Mouse (Mus musculus) embryonic facial prominence, embryonic 12.5 days (tissue): ENCODE measurements around the gene Tmcc2. TPM values are rescaled to one million over a fixed set of nuclear protein-coding genes. Genes with fewer than 3 reads are reported as not detected.

Experiments
- ATAC-seq: fragments of 200-750 bp; cut with Nextera tagmentation; 2 replicates; pipeline ENCODE4 v1.8.0; 2017; ENCODE audit not compliant: insufficient number of reproducible peaks, insufficient read depth, low FRiP score, low TSS enrichment
- H3K27ac ChIP-seq: fragments of 300-500 bp; sonication (generic); 2 replicates; pipeline ENCODE4 v1.5.1; 2016; ENCODE audit warnings: mild to moderate bottlenecking
- H3K27me3 ChIP-seq: fragments of 300-500 bp; sonication (generic); 2 replicates; pipeline ENCODE4 v1.6.1; 2016; ENCODE audit warnings: mild to moderate bottlenecking, moderate library complexity
- H3K36me3 ChIP-seq: fragments of 300-500 bp; sonication (generic); 2 replicates; pipeline ENCODE4 v1.6.1; 2016; ENCODE audit warnings: mild to moderate bottlenecking
- H3K4me1 ChIP-seq: fragments of 300-500 bp; sonication (generic); 2 replicates; pipeline ENCODE4 v1.6.1; 2016
- H3K4me2 ChIP-seq: fragments of 300-500 bp; sonication (generic); replicated peaks from 2 replicates; pipeline ENCODE4 v1.6.1; 2016; ENCODE audit warnings: mild to moderate bottlenecking, moderate library complexity
- H3K4me3 ChIP-seq: fragments of 300-500 bp; sonication (generic); 2 replicates; pipeline ENCODE4 v1.5.1; 2016; ENCODE audit warnings: mild to moderate bottlenecking
- H3K9ac ChIP-seq: fragments of 300-500 bp; sonication (generic); 2 replicates; pipeline ENCODE4 v1.6.1; 2016; ENCODE audit warnings: mild to moderate bottlenecking, moderate library complexity
- H3K9me3 ChIP-seq: fragments of 300-500 bp; sonication (generic); 2 replicates; pipeline ENCODE4 v1.6.1; 2016; ENCODE audit warnings: mild to moderate bottlenecking, moderate library complexity
- WGBS: fragments of 180-500 bp; shearing (Covaris S2); methylation state at CpG from one replicate; pipeline ENCODE4 v1.1.7; 2016; 5-methylcytosine and 5-hydroxymethylcytosine counted together
- polyA plus RNA-seq: library from polyadenylated mRNA; unstranded; fragments of >200 nt; fragmentation: Nextera tagmentation; extraction: Ambion mirVana; gene quantifications from 2 replicates; pipeline ENCODE4 v1.2.1, GENCODE M21; 2016

Tmcc2 gene
- polyA plus RNA-seq, 1 experiment from 2014 or later, result 22.1 TPM

DNA sequence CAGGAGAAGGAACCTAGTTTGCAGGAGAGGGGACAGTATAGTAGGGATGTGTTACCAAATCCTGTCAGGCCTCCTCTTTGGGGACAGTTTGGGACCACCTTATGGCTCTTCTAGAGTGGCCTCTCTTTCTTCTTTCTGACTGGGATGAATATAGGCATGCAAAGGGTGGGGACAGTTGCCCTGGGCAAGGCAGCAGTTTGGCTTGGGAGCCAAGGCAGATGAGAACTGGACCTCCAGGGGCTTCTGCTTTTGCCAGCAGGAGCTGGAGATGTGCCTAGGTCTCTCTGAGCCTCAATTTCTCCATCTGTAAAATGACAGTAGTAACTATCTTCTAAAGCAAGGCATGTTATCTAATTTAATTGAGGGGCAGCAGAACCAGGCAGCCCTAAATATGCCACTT, 44.1 kb downstream of the Tmcc2 start:
- ATAC-seq, result no peak
- H3K4me3 ChIP-seq, result no peak overlapping the region
- no peaks in the 10 kb centered on the region for H3K9me3 ChIP-seq
- H3K4me2 ChIP-seq, result no peak overlapping the region
- H3K27ac ChIP-seq, result no peak overlapping the region
- no peaks in the 10 kb centered on the region for H3K27me3 ChIP-seq
- no peaks in the 10 kb centered on the region for H3K4me1 ChIP-seq
- no peaks in the 10 kb centered on the region for H3K36me3 ChIP-seq
- H3K9ac ChIP-seq, result no peak overlapping the region

- ATAC-seq, result no peak
- Histone ChIP-seq H3K36me3 (no peaks in the 10 kb centered on the region), H3K9me3 (no peaks in the 10 kb centered on the region), H3K27me3 (no peaks in the 10 kb centered on the region), H3K27ac (no peak overlapping the region), H3K4me2 (no peak overlapping the region), H3K9ac (no peak overlapping the region), H3K4me1 (no peaks in the 10 kb centered on the region), H3K4me3 (no peak overlapping the region)
- 85% methylated on average over 12 of the region's 12 CpGs for WGBS
Observed at GRCm38 (mm10) chr1:132346134-132346851, 44.8 kb downstream of the Tmcc2 start.

DNA sequence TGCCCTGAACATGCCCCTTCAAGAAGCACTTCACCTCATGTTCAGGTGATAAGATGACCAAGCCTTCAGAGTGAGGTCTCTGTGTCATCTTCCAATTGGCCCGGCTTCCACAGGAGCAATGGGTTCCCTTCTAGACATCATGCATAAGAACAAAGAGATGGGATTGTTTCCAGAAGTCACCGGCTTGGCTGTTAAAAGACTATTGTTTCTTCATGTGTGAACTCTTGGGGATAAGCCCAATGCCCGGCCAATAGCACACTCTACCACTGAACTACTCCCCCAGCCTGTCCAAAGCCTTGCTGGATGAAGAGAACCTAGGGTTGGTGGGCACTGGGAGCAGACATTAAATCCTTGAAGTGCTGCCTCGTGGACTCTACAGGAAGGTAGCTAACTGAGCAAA, 45.6 kb downstream of the Tmcc2 start:
- WGBS, result 77% methylated on average over 4 of the region's 4 CpGs
- ATAC-seq, result no peak
- Histone ChIP-seq H3K9ac (no peak overlapping the region), H3K9me3 (no peaks in the 10 kb centered on the region), H3K36me3 (no peaks in the 10 kb centered on the region), H3K4me3 (no peak overlapping the region), H3K27ac (no peak overlapping the region), H3K4me2 (no peak overlapping the region), H3K27me3 (no peaks in the 10 kb centered on the region), H3K4me1 (no peaks in the 10 kb centered on the region)

GRCm38 (mm10) chr1:132343656-132344055, 47.4 kb downstream of the Tmcc2 start:
- Histone ChIP-seq H3K9me3 (no peaks in the 10 kb centered on the region), H3K27ac (no peak overlapping the region), H3K27me3 (no peaks in the 10 kb centered on the region), H3K9ac (no peak overlapping the region), H3K4me1 (no peaks in the 10 kb centered on the region), H3K4me3 (no peak overlapping the region), H3K36me3 (no peaks in the 10 kb centered on the region), H3K4me2 (no peak overlapping the region)
- ATAC-seq, result no peak
- 73% methylated on average over 1 of the region's 1 CpGs for WGBS

DNA sequence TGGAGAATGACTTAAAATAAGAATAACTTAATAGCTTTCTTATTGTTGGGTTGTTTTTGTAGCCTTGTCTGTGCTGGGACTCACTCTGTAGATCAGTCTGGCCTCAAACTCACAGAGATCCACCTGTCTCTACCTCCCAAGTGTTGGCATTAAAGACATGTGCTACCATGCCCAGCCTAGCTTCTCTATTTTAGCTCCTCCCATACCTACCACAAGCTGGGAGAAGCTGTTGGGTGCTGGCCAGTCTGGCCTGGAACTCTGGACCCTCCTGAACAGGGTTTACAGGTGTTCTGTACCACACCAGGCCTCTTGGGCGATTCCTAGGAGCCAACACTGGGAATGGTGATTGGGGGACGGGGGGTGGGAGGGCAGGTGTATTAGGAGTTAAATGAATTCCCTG, 47.9 kb downstream of the Tmcc2 start:
- 85% methylated on average over 2 of the region's 2 CpGs for WGBS
- H3K4me2 ChIP-seq, result no peak overlapping the region
- H3K4me3 ChIP-seq, result no peak overlapping the region
- H3K9ac ChIP-seq, result no peak overlapping the region
- no peaks in the 10 kb centered on the region for H3K4me1 ChIP-seq
- ATAC-seq, result no peak
- no peaks in the 10 kb centered on the region for H3K9me3 ChIP-seq
- no peaks in the 10 kb centered on the region for H3K27me3 ChIP-seq
- H3K36me3 ChIP-seq, result no peaks in the 10 kb centered on the region
- H3K27ac ChIP-seq, result no peak overlapping the region

DNA sequence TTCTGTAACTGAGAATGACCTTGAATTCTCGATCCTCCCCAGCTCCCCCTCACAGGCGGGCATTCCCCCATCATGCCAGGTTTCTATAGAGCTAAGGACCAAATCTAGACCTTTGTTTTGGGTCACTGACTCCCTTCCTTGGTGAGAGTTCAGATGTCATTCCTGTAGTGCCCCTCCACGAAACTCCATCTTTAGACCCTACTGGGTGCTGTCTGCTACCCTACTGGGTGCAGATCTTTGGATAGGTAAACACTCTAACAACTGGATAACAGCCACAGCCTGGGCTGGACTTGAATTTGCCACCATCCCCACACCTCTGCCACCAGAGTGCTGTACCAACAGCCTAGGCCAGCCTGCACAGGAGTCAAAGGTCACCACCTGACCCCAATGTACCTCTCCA, 48.6 kb downstream of the Tmcc2 start:
- Histone ChIP-seq H3K4me1 (no peaks in the 10 kb centered on the region), H3K9me3 (no peaks in the 10 kb centered on the region), H3K4me2 (no peak overlapping the region), H3K27ac (no peak overlapping the region), H3K9ac (no peak overlapping the region), H3K27me3 (no peaks in the 10 kb centered on the region), H3K4me3 (no peak overlapping the region), H3K36me3 (no peaks in the 10 kb centered on the region)
- no peak for ATAC-seq
- 68% methylated on average over 3 of the region's 3 CpGs for WGBS

DNA sequence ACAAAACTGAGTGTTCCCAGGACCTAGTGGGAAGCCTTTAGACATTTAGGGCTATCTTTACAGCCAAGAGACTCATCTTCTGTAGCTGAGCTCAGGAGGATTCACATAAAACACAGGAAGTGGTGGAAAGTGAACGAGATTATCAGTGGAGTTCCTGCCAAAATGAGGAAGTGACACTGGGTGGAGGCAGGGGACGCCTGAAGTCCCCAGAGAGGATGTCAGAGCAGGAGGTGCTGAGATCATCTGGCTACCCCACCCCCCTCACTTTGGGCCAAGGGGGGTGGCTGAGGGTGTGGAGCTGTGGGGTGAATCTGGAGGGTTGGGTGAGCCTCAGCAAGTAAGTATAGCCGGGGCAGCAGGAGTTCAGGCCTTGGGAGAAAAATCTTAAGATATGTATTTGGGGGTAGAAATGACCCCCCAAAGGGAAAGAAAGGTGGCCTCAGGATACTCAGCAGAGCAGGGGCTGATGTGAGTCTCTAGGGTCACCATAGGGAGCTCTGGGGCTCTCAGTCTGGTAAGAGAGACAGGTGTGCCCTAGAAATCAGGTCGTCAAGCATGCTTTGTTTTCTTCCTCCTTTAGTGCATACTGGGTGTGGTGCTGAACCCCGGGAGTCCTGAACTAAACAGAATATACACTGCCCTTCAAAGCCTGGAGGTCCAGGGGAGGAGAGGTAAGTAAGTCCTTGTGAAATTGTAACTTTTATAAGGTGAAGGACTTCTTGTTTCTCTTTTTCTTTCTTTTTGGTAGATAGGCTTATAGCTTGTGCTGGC, 49.2 kb downstream of the Tmcc2 start:
- no peaks in the 10 kb centered on the region for H3K9me3 ChIP-seq
- no peaks in the 10 kb centered on the region for H3K4me1 ChIP-seq
- H3K4me2 ChIP-seq, result no peak overlapping the region
- 46% methylated on average over 5 of the region's 5 CpGs for WGBS
- ATAC-seq, result no peak
- no peak overlapping the region for H3K27ac ChIP-seq
- H3K9ac ChIP-seq, result no peak overlapping the region
- H3K4me3 ChIP-seq, result no peak overlapping the region
- H3K36me3 ChIP-seq, result no peaks in the 10 kb centered on the region
- H3K27me3 ChIP-seq, result no peaks in the 10 kb centered on the region

- peaks cover 25% of the 10 kb centered on the region for H3K4me1 ChIP-seq
- no peaks in the 10 kb centered on the region for H3K9me3 ChIP-seq
- no peaks in the 10 kb centered on the region for H3K36me3 ChIP-seq
- no peak for ATAC-seq
- WGBS, result 44% methylated on average over 8 of the region's 8 CpGs
- no peak overlapping the region for H3K9ac ChIP-seq
- H3K27me3 ChIP-seq, result no peaks in the 10 kb centered on the region
- no peak overlapping the region for H3K4me3 ChIP-seq
- H3K4me2 ChIP-seq, result no peak overlapping the region
- no peak overlapping the region for H3K27ac ChIP-seq
Observed at GRCm38 (mm10) chr1:132338027-132338660, 52.9 kb downstream of the Tmcc2 start.

DNA sequence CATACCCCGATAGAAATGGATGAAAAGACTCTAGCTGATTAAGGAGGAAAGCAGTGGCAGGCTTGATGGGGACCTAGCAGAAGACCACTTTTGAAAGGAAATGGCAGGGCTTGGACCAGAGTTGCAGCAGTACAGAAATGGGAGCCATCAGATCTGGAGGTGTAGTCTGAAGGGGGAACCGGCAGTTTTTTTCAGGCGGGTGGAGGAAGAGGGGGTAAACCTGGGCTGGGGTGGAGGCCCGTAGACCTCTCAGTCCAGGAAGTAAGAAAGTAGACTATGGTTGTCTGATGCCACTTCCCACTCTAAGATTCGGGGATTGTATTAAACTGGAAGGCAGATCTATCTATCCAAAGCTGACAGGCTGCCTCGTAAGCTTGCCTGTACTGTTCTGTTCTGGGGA, 54.2 kb downstream of the Tmcc2 start:
- Histone ChIP-seq H3K27ac (no peak overlapping the region), H3K4me1 (peaks cover 25% of the 10 kb centered on the region), H3K9me3 (no peaks in the 10 kb centered on the region), H3K4me2 (no peak overlapping the region), H3K36me3 (no peaks in the 10 kb centered on the region), H3K9ac (no peak overlapping the region), H3K27me3 (no peaks in the 10 kb centered on the region), H3K4me3 (no peak overlapping the region)
- no peak for ATAC-seq
- 72% methylated on average over 6 of the region's 6 CpGs for WGBS

DNA sequence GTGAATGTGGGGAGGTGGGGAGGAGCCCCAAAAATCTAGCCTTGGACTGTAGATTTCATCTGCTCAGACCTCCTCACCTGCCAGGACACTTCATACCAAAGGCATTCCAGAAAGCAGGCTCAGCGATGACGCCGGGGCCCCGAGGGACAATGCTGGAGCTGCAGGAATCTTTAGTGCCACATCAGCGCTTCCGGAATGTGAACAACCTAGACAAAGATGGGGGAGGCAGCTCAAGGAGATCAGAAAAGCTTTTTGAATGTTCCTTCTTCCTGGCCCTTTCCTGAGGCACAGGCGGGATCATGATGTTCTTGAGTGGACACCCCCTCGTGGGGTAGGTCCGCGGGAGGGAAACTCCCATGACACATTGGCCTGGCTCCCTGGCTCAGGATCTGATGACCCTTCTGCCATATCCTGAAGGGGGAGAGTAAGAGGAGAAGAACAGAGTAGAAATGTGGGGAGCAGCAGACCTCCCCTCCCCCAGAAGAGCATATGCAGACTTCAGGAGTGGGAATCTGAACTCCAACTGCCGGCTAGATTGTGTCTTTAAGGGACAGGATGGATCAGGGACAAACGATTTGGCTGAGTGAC, 55.6 kb downstream of the Tmcc2 start:
- no peak overlapping the region for H3K4me3 ChIP-seq
- H3K27ac ChIP-seq, result no peak overlapping the region
- H3K9me3 ChIP-seq, result no peaks in the 10 kb centered on the region
- no peaks in the 10 kb centered on the region for H3K27me3 ChIP-seq
- H3K36me3 ChIP-seq, result no peaks in the 10 kb centered on the region
- 58% methylated on average over 12 of the region's 12 CpGs for WGBS
- H3K4me1 ChIP-seq, result peaks cover 25% of the 10 kb centered on the region
- ATAC-seq, result no peak
- no peak overlapping the region; the same call in 1 of the 2 replicates for H3K9ac ChIP-seq
- no peak overlapping the region for H3K4me2 ChIP-seq

DNA sequence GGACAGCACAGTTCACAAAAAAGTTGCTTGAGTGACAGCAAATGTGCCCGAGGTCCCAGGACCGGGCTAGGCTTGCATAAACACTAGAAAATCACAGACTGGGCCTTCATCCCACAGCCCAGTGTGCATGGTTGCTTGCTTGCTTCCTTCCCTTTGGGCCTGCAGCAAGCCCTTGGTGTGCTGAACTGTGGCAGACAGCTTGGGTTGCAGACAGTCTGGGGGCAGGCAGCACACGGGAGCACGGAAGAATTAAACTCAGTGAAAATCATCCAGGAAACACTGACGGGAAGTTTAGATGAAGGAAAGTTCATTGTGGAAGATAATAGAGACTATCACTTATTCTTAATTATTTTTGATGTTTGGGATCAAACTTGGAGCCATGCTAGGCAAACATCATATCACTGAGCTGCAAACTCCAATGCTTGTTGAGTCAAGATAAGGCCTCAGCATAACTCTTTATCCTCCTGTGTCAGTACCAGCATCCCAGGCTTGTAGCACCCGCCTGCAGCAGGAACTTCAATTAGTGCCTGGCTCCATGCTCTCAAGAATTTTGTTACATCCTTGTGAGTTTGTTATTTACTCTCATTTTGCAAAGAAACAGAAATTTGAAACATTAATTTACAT, 56.8 kb downstream of the Tmcc2 start:
- peaks cover 25% of the 10 kb centered on the region for H3K4me1 ChIP-seq
- no peaks in the 10 kb centered on the region for H3K9me3 ChIP-seq
- no peak overlapping the region for H3K4me2 ChIP-seq
- H3K36me3 ChIP-seq, result no peaks in the 10 kb centered on the region
- peak overlapping the region; percentile 1; the same call in 1 of the 2 replicates for H3K9ac ChIP-seq
- H3K27ac ChIP-seq, result peak overlapping the region; percentile 75
- peak; percentile 13; the same call in 1 of the 2 replicates for ATAC-seq
- H3K27me3 ChIP-seq, result no peaks in the 10 kb centered on the region
- WGBS, result 17% methylated on average over 6 of the region's 6 CpGs
- no peak overlapping the region for H3K4me3 ChIP-seq
